Mouse (Mus musculus) erythroblast, embryonic 14.5 days (primary cell): ENCODE data around the gene Lmna.

ENCODE experiments used
- GATA1 ChIP-seq: IDR thresholded peaks from 2 replicates; pipeline ENCODE4 v1.6.1; 2012; ENCODE audit warnings: low read length, inconsistent platforms, mixed read lengths
- TAL1 ChIP-seq: IDR thresholded peaks from 3 replicates; pipeline ENCODE4 v1.6.1; 2012; ENCODE audit warnings: low read length, inconsistent platforms, mixed read lengths

DNA sequence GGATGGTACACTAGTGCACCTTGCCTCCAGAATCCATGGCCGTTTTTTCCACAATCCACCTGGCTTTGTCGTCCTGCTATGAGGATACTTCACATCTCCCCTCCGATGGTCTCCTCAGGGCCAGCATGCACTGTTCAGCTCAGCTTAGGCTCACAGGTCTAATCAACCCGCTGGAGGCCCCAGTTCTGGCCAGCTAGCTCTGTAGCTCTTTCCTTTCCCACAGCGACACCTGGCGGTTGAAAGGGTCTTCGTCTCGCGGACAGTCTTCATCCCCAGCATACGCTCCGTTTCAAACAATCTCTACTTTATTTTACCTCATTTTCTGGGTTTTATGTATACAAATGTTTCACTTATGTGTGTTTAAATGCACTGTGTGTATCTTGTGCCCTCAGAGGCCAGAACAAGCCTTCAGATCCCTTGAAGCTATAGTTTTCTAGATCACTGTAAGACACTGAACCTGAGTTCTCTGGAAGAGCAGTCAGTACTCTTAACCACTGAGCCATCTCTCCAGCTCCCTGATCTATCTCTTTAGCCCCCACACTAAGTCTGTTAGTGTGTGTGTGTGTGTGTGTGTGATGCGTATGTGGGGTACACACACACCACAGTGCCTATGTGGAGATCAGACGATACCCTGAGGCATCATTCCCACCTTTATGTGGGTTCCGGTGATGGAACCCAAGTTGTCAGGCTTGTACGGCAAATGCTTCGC is 42.5 kb downstream of the Lmna start:
- TF ChIP-seq GATA1 (no peak), TAL1 (no peak)
